Mouse (Mus musculus) frontal cortex, adult 2 months (tissue): ENCODE data around the gene Uncx. TPM values are rescaled to one million over a fixed set of nuclear protein-coding genes. Genes with fewer than 3 reads are reported as not detected.

Experiments used
- polyA plus RNA-seq: library from polyadenylated mRNA; depleted of rRNA; stranded (reverse); fragments of >200 nt; gene quantifications from 2 replicates; pipeline ENCODE4 v1.2.3, GENCODE M21; 2012; rRNA removed

Uncx gene
- polyA plus RNA-seq, 1 experiment: 0.08 TPM

Other genes with a start within 250 kb of the Uncx start
- 178 and 201 TPM in 2 replicates for gene Adap1, start 217.9 kb upstream of the Uncx start, polyA plus RNA-seq
- gene Cox19, start 192.1 kb upstream of the Uncx start, polyA plus RNA-seq: 93.5 and 97.3 TPM in 2 replicates
- gene Cyp2w1, start 190.9 kb upstream of the Uncx start, polyA plus RNA-seq: not detected in 2 replicates
- gene Gpr146, start 165.8 kb upstream of the Uncx start, polyA plus RNA-seq: 12.0 and 15.2 TPM in 2 replicates
- gene C130050O18Rik, start 138.2 kb upstream of the Uncx start, polyA plus RNA-seq: 0.42 and 0.44 TPM in 2 replicates
- 4.7 and 5.7 TPM in 2 replicates for gene Gper1, start 120.3 kb upstream of the Uncx start, polyA plus RNA-seq
- 13.6 and 14.7 TPM in 2 replicates for gene 3110082I17Rik, start 83.0 kb upstream of the Uncx start, polyA plus RNA-seq
- gene Zfand2a, start 58.9 kb upstream of the Uncx start, polyA plus RNA-seq: 45.4 and 49.0 TPM in 2 replicates
- gene Micall2, start 192.8 kb downstream of the Uncx start, polyA plus RNA-seq: 1.9 and 2.5 TPM in 2 replicates
- gene Ints1, start 232.2 kb downstream of the Uncx start, polyA plus RNA-seq: 70.4 and 73.5 TPM in 2 replicates
- gene Mafk, start 248.0 kb downstream of the Uncx start, polyA plus RNA-seq: 6.9 and 7.3 TPM in 2 replicates